Mouse (Mus musculus): ENCODE measurements around the gene Rfx7.
A peak's percentile ranks its signal among the peaks of the same experiment; 100 is the strongest.
"Not testable (repeated sequence)": the region's sequence is repeated elsewhere in the genome, so short reads cannot be mapped to it uniquely, and the experiment has no call there.

Gene Rfx7

DNA sequence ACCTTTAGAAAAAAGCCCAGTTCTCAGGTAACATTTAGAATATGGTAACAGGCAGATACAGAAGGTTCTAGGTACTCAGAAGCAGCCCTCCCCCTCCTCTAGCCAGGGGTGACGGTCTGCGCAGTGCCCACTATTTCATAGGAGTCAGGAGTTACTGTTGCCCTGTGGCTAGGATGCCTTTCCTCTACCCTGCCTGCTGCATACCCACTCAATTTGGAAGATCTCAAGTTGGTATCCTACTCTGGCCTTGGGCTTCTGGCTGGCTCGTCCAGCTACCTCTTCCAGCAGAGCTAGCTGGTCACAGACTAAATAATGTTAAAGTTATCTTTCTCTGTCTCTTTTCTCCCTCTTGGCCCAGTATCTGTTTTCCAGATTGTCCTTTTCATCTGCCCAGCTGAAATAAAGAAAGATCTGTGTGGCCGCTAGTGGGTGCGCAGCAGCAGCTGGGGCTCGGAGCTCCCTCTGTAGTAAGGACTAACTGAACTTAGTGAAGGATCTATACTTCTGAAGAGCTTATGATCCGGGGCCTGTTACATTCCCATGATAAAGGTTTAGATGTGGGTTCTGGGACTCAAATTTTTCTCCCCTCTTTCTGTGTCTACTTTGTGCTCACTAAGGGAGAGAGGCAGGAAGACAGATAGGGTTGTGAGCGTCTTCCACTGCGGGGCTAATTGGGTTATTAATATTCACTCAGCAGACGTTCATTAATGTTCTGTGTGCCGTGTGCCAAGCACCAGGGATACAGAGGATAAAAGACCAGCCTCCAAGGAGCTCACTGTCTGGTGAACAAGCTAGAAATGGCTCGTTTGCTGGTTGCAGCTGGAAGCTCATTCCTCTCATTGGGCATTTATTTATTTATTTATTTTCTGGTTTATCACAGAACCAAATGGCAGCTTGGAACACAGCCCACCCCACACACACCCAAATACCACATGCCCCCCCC lies 132.6 kb downstream of the Rfx7 start:
- DNase-seq (ENCODE audit: low spot score): no peak

DNA sequence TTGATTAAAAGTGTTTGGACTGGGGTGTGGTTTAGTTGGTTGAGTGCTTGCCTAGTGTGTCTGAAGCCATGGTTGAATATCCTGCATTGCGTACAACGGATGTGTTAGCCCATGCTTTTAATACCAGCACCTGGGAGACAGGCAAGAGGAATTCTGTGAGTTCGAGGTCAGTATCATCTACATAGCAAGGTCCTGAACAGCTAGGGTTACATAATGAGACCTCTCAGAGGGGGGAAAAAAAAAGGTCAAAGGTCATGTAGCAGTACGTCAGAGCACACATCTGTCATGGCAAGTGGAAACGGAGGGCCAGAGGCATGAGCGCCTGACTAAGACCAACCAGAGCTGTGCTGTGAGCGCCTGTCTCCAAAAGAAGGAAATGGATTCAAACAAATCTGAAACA lies 133.5 kb downstream of the Rfx7 start:
- DNase-seq (ENCODE audit: low spot score): no peak

DNA sequence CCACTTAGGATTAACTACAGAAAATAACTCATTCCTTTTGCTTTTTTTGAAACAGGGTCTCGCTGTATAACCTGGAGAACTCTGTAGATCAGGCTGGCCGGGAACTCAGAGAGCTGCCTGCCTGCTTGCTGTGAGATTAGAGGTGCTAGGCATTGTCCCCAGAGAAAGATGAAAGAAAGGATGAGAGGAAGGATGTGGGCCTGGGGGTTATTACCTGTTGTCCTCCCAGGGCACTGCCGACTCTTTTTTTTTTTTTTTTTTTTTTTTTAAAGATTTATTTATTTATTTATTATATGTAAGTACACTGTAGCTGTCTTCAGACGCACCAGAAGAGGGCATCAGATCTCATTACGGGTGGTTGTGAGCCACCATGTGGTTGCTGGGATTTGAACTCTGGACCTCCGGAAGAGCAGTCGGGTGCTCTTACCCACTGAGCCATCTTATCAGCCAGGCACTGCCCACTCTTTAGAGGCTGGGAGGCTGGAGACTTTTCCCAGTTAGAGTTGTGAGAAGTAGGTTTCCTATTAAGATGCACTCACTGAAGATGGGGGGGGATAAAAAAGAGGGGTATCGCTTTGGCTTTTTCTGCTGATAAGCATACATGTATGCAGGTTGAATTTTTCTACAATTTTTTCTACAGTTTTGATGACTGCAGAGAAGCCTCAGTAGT lies 134.4 kb downstream of the Rfx7 start:
- not testable (repeated sequence) for DNase-seq (ENCODE audit: low spot score)

DNA sequence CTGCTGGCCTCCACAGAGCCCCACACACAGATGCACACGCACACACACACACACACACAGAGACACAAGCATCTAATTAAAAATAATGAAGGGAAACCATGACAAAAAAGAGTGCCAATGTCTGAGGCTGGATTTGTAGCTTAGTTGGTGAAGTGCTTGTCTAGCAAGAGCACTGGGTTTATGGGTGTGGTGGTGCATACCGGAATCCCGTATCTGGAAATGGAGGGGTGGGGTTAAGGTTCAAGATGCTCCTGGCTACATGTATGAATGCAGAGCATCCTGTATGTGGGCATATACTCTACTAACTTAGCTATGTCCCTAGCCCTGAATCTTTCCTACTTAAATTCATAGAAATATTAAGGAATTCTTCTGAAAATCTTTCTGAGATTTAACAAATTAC lies 135.1 kb downstream of the Rfx7 start:
- DNase-seq (ENCODE audit: low spot score): no peak

DNA sequence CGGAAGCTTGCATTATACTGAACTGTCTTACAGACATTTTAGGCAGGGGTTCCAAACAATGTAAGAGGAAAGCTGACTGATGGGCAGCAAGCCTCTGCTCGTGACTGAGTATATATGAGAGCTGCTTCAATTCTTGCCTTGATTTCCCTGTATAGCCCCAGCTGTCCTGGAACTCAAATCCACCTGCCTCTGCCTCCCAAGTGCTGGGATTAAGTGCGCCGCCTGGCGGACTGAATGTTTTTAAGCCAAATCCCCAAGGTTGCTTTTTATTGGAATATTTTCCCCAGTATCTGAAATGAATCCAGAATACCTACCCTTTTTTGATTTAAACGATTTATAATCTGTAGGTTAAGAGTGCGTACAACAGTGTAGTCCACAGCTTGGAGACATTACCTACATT lies 137.3 kb downstream of the Rfx7 start:
- DNase-seq (ENCODE audit: low spot score): no peak

DNA sequence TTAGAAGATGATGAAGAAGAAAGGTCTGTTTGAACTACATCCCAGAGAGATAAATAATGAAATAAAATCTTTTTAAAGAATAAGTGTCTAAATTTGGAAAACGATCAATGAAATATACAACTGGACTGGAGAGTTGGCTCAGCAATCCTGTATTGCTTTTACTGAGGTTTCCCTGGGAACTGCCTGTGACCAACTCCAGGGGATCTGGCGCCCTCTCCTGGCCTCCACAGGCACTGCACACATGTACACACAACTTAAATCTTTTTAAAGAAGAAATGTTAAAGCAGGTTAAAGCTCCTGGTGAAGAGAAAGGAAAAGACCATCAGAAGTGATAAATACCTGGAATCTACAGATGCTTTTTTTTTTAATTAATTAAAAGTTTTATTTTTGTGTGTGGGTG lies 140.3 kb downstream of the Rfx7 start:
- peak; percentile 94 for DNase-seq (ENCODE audit: low spot score)
